Mouse (Mus musculus) left cerebral cortex, adult 2 months (tissue): ENCODE results near the gene Gm44511. TPM values are rescaled to one million over a fixed set of nuclear protein-coding genes. Genes with fewer than 3 reads are reported as not detected.

Experiments
- DNase-seq, 2 experiments: peaks; one replicate each; pipeline ENCODE4 v3.0.0; 2021 to 2022; ENCODE audit warnings: low spot score in 2 of 2, mixed read lengths in 1 of 2; ENCODE audit errors: extremely low spot score in 1 of 2
- H3K27ac ChIP-seq: fragments of 200-600 bp; 2 replicates; pipeline ENCODE4 v1.8.1; 2022
- H3K4me3 ChIP-seq: fragments of 200-600 bp; 2 replicates; pipeline ENCODE4 v1.8.1; 2022
- CTCF ChIP-seq: fragments of 200-600 bp; IDR thresholded peaks from 2 replicates; pipeline ENCODE4 v1.8.1; 2022; ENCODE audit warnings: antibody characterized with exemption, mild to moderate bottlenecking, moderate library complexity
- intact Hi-C: fragments of 180-260 bp; cut with DNase I; formaldehyde crosslinking; loops from one replicate; pipeline ENCODE4 v1.15.1; 2025
- total RNA-seq, 2 experiments: library from RNA; stranded (reverse); gene quantifications; 2 replicates each; pipeline ENCODE4 v1.2.3; 2021

Gm44511 gene
- total RNA-seq, 2 experiments from 2014 or later, result not detected

- no peak overlapping the region for H3K27ac ChIP-seq
- H3K4me3 ChIP-seq, result no peak overlapping the region
- no peak for DNase-seq
- TF ChIP-seq CTCF, result no peak
- intact Hi-C loops, result loop anchor here (1.0 kb wide), 2 partner anchors 76 to 110 kb away; no protein-coding TSS in a partner anchor
Measured at GRCm38 (mm10) chr6:128839921-128840320, 13.8 kb upstream of the Gm44511 start.

- Histone ChIP-seq H3K4me3 (peak overlapping the region; percentile 72), H3K27ac (peak overlapping the region; percentile 95)
- intact Hi-C loops, result loop anchor here (1.0 kb wide), 1 partner anchor 75 kb away; no protein-coding TSS in a partner anchor
- TF ChIP-seq CTCF, result peak; percentile 78
- peak; percentile 68 to 76 for DNase-seq
Measured at GRCm38 (mm10) chr6:128839266-128839771, 13.2 kb upstream of the Gm44511 start.

- intact Hi-C loops, result loop anchor here (1.0 kb wide), 2 partner anchors 35 to 74 kb away; no protein-coding TSS in a partner anchor
- H3K4me3 ChIP-seq, result peak overlapping the region; percentile 72
- peak overlapping the region; percentile 95 for H3K27ac ChIP-seq
- peak; percentile 89 for DNase-seq
- TF ChIP-seq CTCF, result no peak
Measured at GRCm38 (mm10) chr6:128838342-128839265, 12.5 kb upstream of the Gm44511 start.

GRCm38 (mm10) chr6:128837454-128838341 is 11.6 kb upstream of the Gm44511 start:
- intact Hi-C loops, result loop anchor here (1.0 kb wide), 1 partner anchor 34 kb away; no protein-coding TSS in a partner anchor
- Histone ChIP-seq H3K4me3 (peak overlapping the region; percentile 72), H3K27ac (peak overlapping the region; percentile 82)
- TF ChIP-seq CTCF, result no peak
- DNase-seq, result peak in 1 of 2 experiments; percentile 9

GRCm38 (mm10) chr6:128836955-128837334 is 10.8 kb upstream of the Gm44511 start:
- no peak overlapping the region for H3K27ac ChIP-seq
- H3K4me3 ChIP-seq, result peak overlapping the region; percentile 72
- no peak for DNase-seq
- intact Hi-C loops, result no loop called here
- TF ChIP-seq CTCF, result no peak

GRCm38 (mm10) chr6:128836191-128836954 is 10.3 kb upstream of the Gm44511 start:
- intact Hi-C loops, result no loop called here
- H3K27ac ChIP-seq, result no peak overlapping the region
- no peak for DNase-seq
- H3K4me3 ChIP-seq, result no peak overlapping the region
- TF ChIP-seq CTCF, result no peak

- no peak for DNase-seq
- H3K4me3 ChIP-seq, result no peak overlapping the region
- intact Hi-C loops, result no loop called here
- H3K27ac ChIP-seq, result no peak overlapping the region
- no peak for TF ChIP-seq CTCF
Measured at GRCm38 (mm10) chr6:128835571-128835970, 9.5 kb upstream of the Gm44511 start.

- Histone ChIP-seq H3K27ac (no peak overlapping the region), H3K4me3 (no peak overlapping the region)
- no peak for DNase-seq
- TF ChIP-seq CTCF, result no peak
- intact Hi-C loops, result no loop called here
Measured at GRCm38 (mm10) chr6:128833046-128833445, 6.9 kb upstream of the Gm44511 start.

GRCm38 (mm10) chr6:128829837-128830236 is 3.7 kb upstream of the Gm44511 start:
- Histone ChIP-seq H3K4me3 (no peak overlapping the region), H3K27ac (no peak overlapping the region)
- intact Hi-C loops, result no loop called here
- no peak for TF ChIP-seq CTCF
- DNase-seq, result no peak

GRCm38 (mm10) chr6:128826781-128827180 is 666 bp upstream of the Gm44511 start:
- Histone ChIP-seq H3K4me3 (no peak overlapping the region), H3K27ac (no peak overlapping the region)
- intact Hi-C loops, result no loop called here
- no peak for DNase-seq
- no peak for TF ChIP-seq CTCF
